Mouse (Mus musculus) gastrocnemius, postnatal 14 days (tissue): ENCODE measurements around the gene Mef2d. TPM values are rescaled to one million over a fixed set of nuclear protein-coding genes. Genes with fewer than 3 reads are reported as not detected.

Experiments used
- DNase-seq: peaks from one replicate; pipeline ENCODE4 v3.0.0; 2021; ENCODE audit warnings: mixed read lengths
- intact Hi-C: fragments of 180-260 bp; cut with DNase I; formaldehyde crosslinking; loops from one replicate; pipeline ENCODE4 v1.15.1; 2025; ENCODE audit warnings: low total_unique reads
- long read RNA-seq, 2 experiments: library from polyadenylated mRNA; stranded (forward); transcript quantifications; one replicate each; pipeline ENCODE4 v2.0.0; 2021
- total RNA-seq, 2 experiments: library from RNA; stranded (reverse); gene quantifications; 2 replicates each; pipeline ENCODE4 v1.2.3; 2021

Mef2d gene
- 100 to 1,000 TPM; 136 to 137 TPM for total RNA-seq
- long read RNA-seq, experiment 1, full-length matches to known transcripts, result 5 of 92 reads
- long read RNA-seq, experiment 1, partial matches to known transcripts, result 47 of 92 reads
- long read RNA-seq, experiment 1, other reads (novel, unspliced or antisense), result 40 of 92 reads
- long read RNA-seq, experiment 2, transcript Mef2d-203 (12 exons, 1,791 nt), result major isoform, 8 of 127 reads
- long read RNA-seq, experiment 2, partial matches to known transcripts, result 57 of 127 reads
- long read RNA-seq, experiment 2, other reads (novel, unspliced or antisense), result 61 of 127 reads

- intact Hi-C loops, result no loop called here
- peak; percentile 96 for DNase-seq
Observed at GRCm38 (mm10) chr3:88141787-88142523, at the start of gene Mef2d. Gene Mef2d (plus strand): TSS chr3:88142372.

GRCm38 (mm10) chr3:88094126-88094525 lies 48.0 kb upstream of the Mef2d start:
- DNase-seq, result no peak
- intact Hi-C loops, result loop anchor here (5.0 kb wide), 1 partner anchor 138 kb away; no protein-coding TSS in a partner anchor

- intact Hi-C loops, result loop anchor here (5.0 kb wide), 1 partner anchor 35 kb away; no protein-coding TSS in a partner anchor
- DNase-seq, result no peak
Observed at GRCm38 (mm10) chr3:88097666-88098065, 44.5 kb upstream of the Mef2d start.

- DNase-seq, result no peak
- intact Hi-C loops, result no loop called here
Observed at GRCm38 (mm10) chr3:88100251-88100650, 41.9 kb upstream of the Mef2d start.

- intact Hi-C loops, result no loop called here
- no peak for DNase-seq
Observed at GRCm38 (mm10) chr3:88101736-88102135, 40.4 kb upstream of the Mef2d start.

- DNase-seq, result no peak
- intact Hi-C loops, result no loop called here
Observed at GRCm38 (mm10) chr3:88102196-88102595, 40.0 kb upstream of the Mef2d start.

GRCm38 (mm10) chr3:88102611-88103010 lies 39.6 kb upstream of the Mef2d start:
- no peak for DNase-seq
- intact Hi-C loops, result no loop called here

GRCm38 (mm10) chr3:88106126-88106525 lies 36.0 kb upstream of the Mef2d start:
- DNase-seq, result no peak
- intact Hi-C loops, result no loop called here

GRCm38 (mm10) chr3:88109126-88109525 lies 33.0 kb upstream of the Mef2d start:
- DNase-seq, result no peak
- intact Hi-C loops, result no loop called here

GRCm38 (mm10) chr3:88114396-88114795 lies 27.8 kb upstream of the Mef2d start:
- intact Hi-C loops, result no loop called here
- DNase-seq, result no peak

GRCm38 (mm10) chr3:88120117-88120651 lies 22.0 kb upstream of the Mef2d start:
- intact Hi-C loops, result no loop called here
- DNase-seq, result peak; percentile 37

- DNase-seq, result no peak
- intact Hi-C loops, result no loop called here
Observed at GRCm38 (mm10) chr3:88121164-88122131, 20.7 kb upstream of the Mef2d start.

- no peak for DNase-seq
- intact Hi-C loops, result no loop called here
Observed at GRCm38 (mm10) chr3:88125195-88125594, 17.0 kb upstream of the Mef2d start.

- intact Hi-C loops, result no loop called here
- DNase-seq, result no peak
Observed at GRCm38 (mm10) chr3:88126181-88126580, 16.0 kb upstream of the Mef2d start.

- no peak for DNase-seq
- intact Hi-C loops, result no loop called here
Observed at GRCm38 (mm10) chr3:88127636-88128035, 14.5 kb upstream of the Mef2d start.

- intact Hi-C loops, result no loop called here
- DNase-seq, result no peak
Observed at GRCm38 (mm10) chr3:88128056-88128455, 14.1 kb upstream of the Mef2d start.

- DNase-seq, result no peak
- intact Hi-C loops, result no loop called here
Observed at GRCm38 (mm10) chr3:88129006-88129405, 13.2 kb upstream of the Mef2d start.

- DNase-seq, result no peak
- intact Hi-C loops, result loop anchor here (5.0 kb wide), 1 partner anchor 34 kb away; no protein-coding TSS in a partner anchor
Observed at GRCm38 (mm10) chr3:88131071-88131470, 11.1 kb upstream of the Mef2d start.

GRCm38 (mm10) chr3:88132492-88132891 lies 9.7 kb upstream of the Mef2d start:
- no peak for DNase-seq
- intact Hi-C loops, result loop anchor here (5.0 kb wide), 1 partner anchor 35 kb away; no protein-coding TSS in a partner anchor
